Mouse (Mus musculus) liver, embryonic 14.5 days (tissue): ENCODE data around the gene Mbnl2.

ENCODE experiments used
- CTCF ChIP-seq: IDR thresholded peaks from 2 replicates; pipeline ENCODE4 v1.5.1; 2016; ENCODE audit warnings: antibody characterized with exemption, low read depth, control low read depth
- EP300 ChIP-seq: IDR thresholded peaks from 2 replicates; pipeline ENCODE4 v1.6.1; 2016; ENCODE audit warnings: antibody characterized with exemption, low read depth

DNA sequence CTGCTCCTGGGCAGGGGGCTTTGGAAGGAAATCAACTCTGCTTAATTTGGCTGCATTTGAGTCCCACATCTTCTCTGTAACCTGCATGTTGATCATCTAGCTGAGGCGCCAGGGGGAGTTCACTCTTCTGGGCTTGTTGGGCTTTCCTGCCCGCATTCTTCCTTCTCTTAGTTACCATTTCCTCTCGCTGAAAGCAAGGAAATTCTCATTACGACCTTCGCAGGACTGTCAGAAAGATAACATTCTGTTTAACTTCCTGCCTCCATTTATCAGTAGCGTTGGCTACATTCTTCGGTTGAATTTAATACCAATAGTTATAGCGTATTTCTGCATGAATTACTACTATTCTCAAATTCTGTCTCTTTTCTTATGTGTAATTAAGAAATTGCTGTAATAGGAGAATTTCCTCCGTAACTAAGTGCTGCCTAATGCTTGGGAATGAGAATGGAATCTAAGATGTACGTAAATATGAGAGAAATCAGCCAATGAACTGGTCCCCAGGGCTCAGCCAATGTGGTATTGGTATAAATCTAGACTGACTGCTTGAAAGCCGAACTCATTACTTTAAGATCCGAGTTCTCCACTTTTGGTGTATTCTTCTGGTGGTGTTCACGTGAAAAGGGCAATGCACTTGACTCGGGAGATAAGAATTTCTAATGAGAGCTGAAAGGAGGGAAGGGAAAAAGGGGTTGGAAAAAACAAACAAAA is 76.8 kb downstream of the Mbnl2 start:
- no peak for TF ChIP-seq CTCF
- TF ChIP-seq EP300: no peak
